Mouse (Mus musculus) bone marrow macrophage, adult 2 months (primary cell): Measurements from ENCODE around the gene Mgat4b.

Source experiments
- CTCF ChIP-seq: IDR thresholded peaks from 2 replicates; pipeline ENCODE4 v1.5.1; 2012; ENCODE audit warnings: low read depth, mild to moderate bottlenecking, low read length, moderate library complexity
- POLR2A ChIP-seq: IDR thresholded peaks from 2 replicates; pipeline ENCODE4 v1.6.1; 2012; ENCODE audit warnings: mild to moderate bottlenecking, low read depth, low read length, borderline replicate concordance

GRCm38 (mm10) chr11:50203302-50203827, 7.3 kb upstream of the Mgat4b start:
- no peak for TF ChIP-seq POLR2A
- TF ChIP-seq CTCF, result no peak
